Mouse (Mus musculus) intestine, embryonic 16.5 days (tissue): ENCODE data around the gene Abr. TPM values are rescaled to one million over a fixed set of nuclear protein-coding genes. Genes with fewer than 3 reads are reported as not detected.

Experiments
- ATAC-seq: fragments of 200-750 bp; cut with Nextera tagmentation; 2 replicates; pipeline ENCODE4 v1.8.0; 2017; ENCODE audit warnings: moderate TSS enrichment, moderate library complexity
- H3K27ac ChIP-seq: fragments of 300-500 bp; sonication (generic); 2 replicates; pipeline ENCODE4 v1.5.1; 2014; ENCODE audit warnings: mild to moderate bottlenecking, low read length
- H3K27me3 ChIP-seq: fragments of 300-500 bp; sonication (generic); replicated peaks from 2 replicates; pipeline ENCODE4 v1.6.1; 2014; ENCODE audit warnings: low read length, control low read depth, mixed read lengths; ENCODE audit not compliant: control insufficient read depth, insufficient read depth
- H3K36me3 ChIP-seq: fragments of 300-500 bp; sonication (generic); 2 replicates; pipeline ENCODE4 v1.6.1; 2014; ENCODE audit warnings: low read length, control low read depth; ENCODE audit not compliant: control insufficient read depth, insufficient read depth
- H3K4me1 ChIP-seq: fragments of 300-500 bp; sonication (generic); 2 replicates; pipeline ENCODE4 v1.6.1; 2014; ENCODE audit warnings: low read length, control low read depth, mixed read lengths; ENCODE audit not compliant: control insufficient read depth, insufficient read depth
- H3K4me2 ChIP-seq: fragments of 300-500 bp; sonication (generic); 2 replicates; pipeline ENCODE4 v1.6.1; 2014; ENCODE audit warnings: low read depth, low read length, control low read depth
- H3K4me3 ChIP-seq: fragments of 300-500 bp; sonication (generic); 2 replicates; pipeline ENCODE4 v1.5.1; 2014; ENCODE audit warnings: mild to moderate bottlenecking, low read length
- H3K9ac ChIP-seq: fragments of 300-500 bp; sonication (generic); 2 replicates; pipeline ENCODE4 v1.6.1; 2014; ENCODE audit warnings: low read depth, low read length
- H3K9me3 ChIP-seq: fragments of 300-500 bp; sonication (generic); 2 replicates; pipeline ENCODE4 v1.6.1; 2016; ENCODE audit warnings: low read length, control low read depth; ENCODE audit not compliant: control insufficient read depth
- WGBS: fragments of 180-500 bp; shearing (Covaris S2); extraction: QIAGEN DNeasy Blood & Tissue Kit; methylation state at CpG from one replicate; pipeline ENCODE4 v1.1.7; 2014; 5-methylcytosine and 5-hydroxymethylcytosine counted together
- polyA plus RNA-seq: library from polyadenylated mRNA; unstranded; fragments of >200 nt; fragmentation: Nextera tagmentation; extraction: Ambion mirVana; gene quantifications from 2 replicates; pipeline ENCODE4 v1.2.1, GENCODE M21; 2015

Gene Abr
- polyA plus RNA-seq, 1 experiment from 2014 or later: 29.5 TPM

GRCm38 (mm10) chr11:76630023-76630422 lies 7.9 kb upstream of the Abr start:
- H3K9ac ChIP-seq: no peak overlapping the region
- H3K4me1 ChIP-seq: no peaks in the 10 kb centered on the region
- no peak overlapping the region for H3K27ac ChIP-seq
- no peaks in the 10 kb centered on the region for H3K27me3 ChIP-seq
- H3K4me3 ChIP-seq: no peak overlapping the region
- H3K36me3 ChIP-seq: no peaks in the 10 kb centered on the region
- no peaks in the 10 kb centered on the region for H3K9me3 ChIP-seq
- no peak overlapping the region for H3K4me2 ChIP-seq
- no peak for ATAC-seq
- 40% methylated on average over 2 of the region's 2 CpGs for WGBS

- Histone ChIP-seq H3K27ac (no peak overlapping the region), H3K9me3 (no peaks in the 10 kb centered on the region), H3K36me3 (no peaks in the 10 kb centered on the region), H3K4me2 (no peak overlapping the region), H3K9ac (no peak overlapping the region), H3K4me3 (no peak overlapping the region), H3K4me1 (no peaks in the 10 kb centered on the region), H3K27me3 (no peaks in the 10 kb centered on the region)
- no peak for ATAC-seq
- WGBS: 72% methylated on average over 5 of the region's 5 CpGs
Observed at GRCm38 (mm10) chr11:76628613-76629012, 6.5 kb upstream of the Abr start.

- 75% methylated on average over 3 of the region's 3 CpGs for WGBS
- Histone ChIP-seq H3K4me1 (peaks cover 3% of the 10 kb centered on the region), H3K4me2 (no peak overlapping the region), H3K9ac (no peak overlapping the region), H3K9me3 (no peaks in the 10 kb centered on the region), H3K36me3 (no peaks in the 10 kb centered on the region), H3K4me3 (no peak overlapping the region), H3K27me3 (peaks cover 10% of the 10 kb centered on the region; the same call in 1 of the 2 replicates), H3K27ac (no peak overlapping the region)
- ATAC-seq: no peak
Observed at GRCm38 (mm10) chr11:76624881-76625280, 2.8 kb upstream of the Abr start.

GRCm38 (mm10) chr11:76624071-76624470 lies 2.0 kb upstream of the Abr start:
- H3K4me3 ChIP-seq: peak overlapping the region; percentile 77
- no peaks in the 10 kb centered on the region for H3K9me3 ChIP-seq
- H3K36me3 ChIP-seq: no peaks in the 10 kb centered on the region
- no peak overlapping the region for H3K27ac ChIP-seq
- H3K27me3 ChIP-seq: peaks cover 10% of the 10 kb centered on the region; the same call in 1 of the 2 replicates
- no peak for ATAC-seq
- 61% methylated on average over 10 of the region's 10 CpGs for WGBS
- H3K9ac ChIP-seq: no peak overlapping the region
- H3K4me1 ChIP-seq: peaks cover 3% of the 10 kb centered on the region
- H3K4me2 ChIP-seq: peak overlapping the region; percentile 98

- H3K9ac ChIP-seq: peak overlapping the region; percentile 71
- H3K36me3 ChIP-seq: no peaks in the 10 kb centered on the region
- peaks cover 3% of the 10 kb centered on the region for H3K4me1 ChIP-seq
- under 1% methylated on average over 63 of the region's 72 CpGs for WGBS
- H3K4me2 ChIP-seq: peak overlapping the region; percentile 98
- H3K9me3 ChIP-seq: no peaks in the 10 kb centered on the region
- H3K27ac ChIP-seq: peak overlapping the region; percentile 63; the same call in 1 of the 2 replicates
- peak; percentile 85 for ATAC-seq
- H3K4me3 ChIP-seq: peak overlapping the region; percentile 77
- H3K27me3 ChIP-seq: peaks cover 10% of the 10 kb centered on the region; the same call in 1 of the 2 replicates
Observed at GRCm38 (mm10) chr11:76623206-76623961, 1.3 kb upstream of the Abr start.

- peak; percentile 57 for ATAC-seq
- Histone ChIP-seq H3K27ac (peak overlapping the region; percentile 63; the same call in 1 of the 2 replicates), H3K9me3 (no peaks in the 10 kb centered on the region), H3K27me3 (peaks cover 10% of the 10 kb centered on the region; the same call in 1 of the 2 replicates), H3K4me2 (peak overlapping the region; percentile 98), H3K4me3 (peak overlapping the region; percentile 77), H3K9ac (peak overlapping the region; percentile 71), H3K4me1 (peaks cover 3% of the 10 kb centered on the region), H3K36me3 (no peaks in the 10 kb centered on the region)
- under 1% methylated on average over 62 of the region's 66 CpGs for WGBS
Observed at GRCm38 (mm10) chr11:76622566-76623205, 572 bp upstream of the Abr start.

GRCm38 (mm10) chr11:76618134-76618533 lies 4.0 kb downstream of the Abr start:
- no peak overlapping the region for H3K4me2 ChIP-seq
- WGBS: 67% methylated on average over 6 of the region's 6 CpGs
- peaks cover 6% of the 10 kb centered on the region for H3K4me1 ChIP-seq
- H3K27me3 ChIP-seq: peaks cover 10% of the 10 kb centered on the region; the same call in 1 of the 2 replicates
- no peaks in the 10 kb centered on the region for H3K36me3 ChIP-seq
- H3K9me3 ChIP-seq: no peaks in the 10 kb centered on the region
- peak; percentile 67 for ATAC-seq
- no peak overlapping the region for H3K9ac ChIP-seq
- H3K4me3 ChIP-seq: no peak overlapping the region
- H3K27ac ChIP-seq: no peak overlapping the region

DNA sequence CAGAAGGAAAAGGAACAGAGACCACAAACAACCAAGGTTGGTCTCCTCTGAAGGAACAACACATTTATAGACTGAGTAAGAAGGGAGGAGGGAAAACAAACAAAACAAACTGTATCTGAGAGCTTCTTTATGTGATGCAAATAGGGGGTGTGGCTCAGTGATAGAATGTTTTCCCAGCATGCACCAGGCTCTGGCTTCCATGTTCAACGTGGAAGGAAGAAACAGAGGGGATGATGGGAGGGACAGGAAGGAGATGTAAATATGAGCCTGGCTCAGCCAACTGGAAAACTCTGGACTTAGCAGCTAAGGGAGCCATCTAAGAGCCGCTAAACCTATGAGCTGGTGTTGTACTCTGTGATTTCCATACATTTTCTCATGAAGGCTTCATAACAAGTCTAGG lies 7.9 kb downstream of the Abr start:
- Histone ChIP-seq H3K9ac (no peak overlapping the region), H3K36me3 (no peaks in the 10 kb centered on the region), H3K27me3 (no peaks in the 10 kb centered on the region), H3K4me2 (no peak overlapping the region), H3K4me1 (peaks cover 2% of the 10 kb centered on the region; the same call in 1 of the 2 replicates), H3K9me3 (no peaks in the 10 kb centered on the region), H3K4me3 (no peak overlapping the region), H3K27ac (no peak overlapping the region)
- ATAC-seq: no peak
- WGBS: 51% methylated on average over 2 of the region's 2 CpGs

- peak overlapping the region; percentile 57; the same call in 1 of the 2 replicates for H3K27ac ChIP-seq
- H3K9me3 ChIP-seq: no peaks in the 10 kb centered on the region
- WGBS: under 1% methylated on average over 19 of the region's 19 CpGs
- peak overlapping the region; percentile 89 for H3K4me2 ChIP-seq
- no peaks in the 10 kb centered on the region for H3K36me3 ChIP-seq
- peak overlapping the region; percentile 63 for H3K9ac ChIP-seq
- peaks cover 2% of the 10 kb centered on the region; the same call in 1 of the 2 replicates for H3K4me1 ChIP-seq
- H3K4me3 ChIP-seq: peak overlapping the region; percentile 52
- peak; percentile 85 for ATAC-seq
- H3K27me3 ChIP-seq: no peaks in the 10 kb centered on the region
Observed at GRCm38 (mm10) chr11:76612638-76613104, 9.4 kb downstream of the Abr start.
